Mouse (Mus musculus) liver, adult (tissue): Measurements from ENCODE around the gene Defa31.
"Not testable (repeated sequence)": the region's sequence is repeated elsewhere in the genome, so short reads cannot be mapped to it uniquely, and the experiment has no call there.

Source experiments
- GATA4 ChIP-seq: IDR thresholded peaks from 2 replicates; pipeline ENCODE4 v1.6.1; 2014; ENCODE audit warnings: mild to moderate bottlenecking, low read length; ENCODE audit not compliant: insufficient replicate concordance

Gene Defa31

DNA sequence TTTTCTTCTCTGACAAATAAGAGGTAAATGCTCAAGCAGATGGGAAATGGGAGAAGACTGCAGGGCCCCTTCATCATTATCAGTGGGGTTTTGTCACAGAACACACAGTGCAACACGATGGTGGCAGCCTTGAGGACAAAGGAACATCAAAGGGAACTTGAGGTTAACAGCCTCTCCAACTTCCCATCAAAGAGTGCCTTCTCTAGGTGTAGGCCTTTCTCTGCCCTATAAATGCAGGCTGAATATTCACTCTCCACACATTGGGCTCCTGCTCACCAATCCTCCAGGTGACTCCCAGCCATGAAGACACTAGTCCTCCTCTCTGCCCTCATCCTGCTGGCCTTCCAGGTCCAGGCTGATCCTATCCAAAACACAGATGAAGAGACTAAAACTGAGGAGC lies at the start of gene Defa31:
Gene Defa31, plus strand, starts transcription at position 301 of the 400 bp plus-strand sequence.
- TF ChIP-seq GATA4: not testable (repeated sequence)

DNA sequence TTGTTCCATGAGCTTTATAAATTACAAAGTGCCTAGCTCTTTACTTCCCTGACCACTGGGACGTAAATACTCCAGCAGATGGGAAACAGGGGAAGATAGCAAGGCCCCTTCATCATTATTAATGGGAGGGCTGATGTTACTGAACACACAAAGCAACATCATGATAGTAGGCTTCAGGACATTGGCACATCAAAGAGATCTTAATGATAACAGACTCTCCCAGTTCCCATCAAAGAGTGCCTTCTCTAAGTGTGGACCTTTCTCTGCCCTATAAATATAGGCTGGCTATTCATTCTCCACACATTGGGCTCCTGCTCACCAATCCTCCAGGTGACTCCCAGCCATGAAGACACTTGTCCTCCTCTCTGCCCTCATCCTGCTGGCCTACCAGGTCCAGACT lies 29.4 kb upstream of the Defa31 start, which contains the start of gene Defa22:
Gene Defa22, plus strand, starts transcription at position 301 of the 400 bp plus-strand sequence.
- TF ChIP-seq GATA4: not testable (repeated sequence)

DNA sequence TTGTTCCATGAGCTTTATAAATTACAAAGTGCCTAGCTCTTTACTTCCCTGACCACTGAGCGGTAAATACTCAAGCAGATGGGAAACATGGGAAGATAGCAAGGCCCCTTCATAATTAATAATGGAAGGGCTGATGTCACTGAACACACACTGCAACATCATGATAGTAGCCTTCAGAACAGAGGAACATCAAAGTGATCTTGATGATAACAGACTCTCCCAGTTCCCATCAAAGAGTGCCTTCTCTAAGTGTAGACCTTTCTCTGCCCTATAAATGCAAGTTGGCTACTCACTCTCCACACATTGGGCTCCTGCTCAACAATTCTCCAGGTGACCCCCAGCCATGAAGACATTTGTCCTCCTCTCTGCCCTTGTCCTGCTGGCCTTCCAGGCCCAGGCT lies 9.8 kb downstream of the Defa31 start, which contains the start of gene Gm15293:
Gene Gm15293, plus strand, starts transcription at position 301 of the 400 bp plus-strand sequence.
- not testable (repeated sequence) for TF ChIP-seq GATA4
